In the genomic region with DNA sequence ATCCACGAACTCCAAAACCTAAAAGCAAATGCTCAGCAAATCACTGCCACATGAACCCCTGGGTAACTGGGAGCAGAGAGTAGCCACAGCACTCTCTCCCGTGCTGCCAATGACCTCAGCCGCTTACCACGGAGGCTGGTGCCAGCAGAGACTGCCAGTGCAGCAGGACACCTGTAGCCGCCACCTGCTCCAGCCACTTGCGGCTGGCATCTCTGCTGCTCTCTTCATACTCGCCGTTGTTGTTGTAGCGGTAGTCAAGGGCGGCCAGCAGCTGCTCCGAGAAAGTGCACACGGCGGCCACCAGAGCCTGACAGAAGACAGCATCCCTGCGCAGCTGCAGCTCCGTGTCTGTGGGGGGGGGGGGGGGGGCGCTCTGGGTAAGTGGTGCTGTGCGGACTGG, we compare ENCODE assay signal across 11 mouse cellular contexts.
DNase-seq lines count a peak whose midpoint lies in the region; ATAC-seq lines count a peak whose summit lies in the region.
"Had no signal": no experiment of that assay in that cellular context is flagged by ENCODE, and none has a peak within 500 bp of the region (broad histone marks: within the 10 kb centered on the region; RNA-seq: fewer than 3 reads in every experiment).

No protein-coding gene starts in this region.

- 63% methylated on average over 17 of the region's 17 CpGs for WGBS in forebrain, embryonic 14.5 days
- WGBS in liver, embryonic 11.5 days = 83% methylated on average over 17 of the region's 17 CpGs

- H3K4me2 ChIP-seq in forebrain, embryonic 14.5 days (ENCODE audit: low read length) = no peak overlapping the region
- H3K4me2 ChIP-seq in liver, embryonic 11.5 days = no peak overlapping the region

- H3K9ac ChIP-seq in forebrain, embryonic 14.5 days (ENCODE audit: low read length) = no peak overlapping the region
- H3K9ac ChIP-seq in liver, embryonic 11.5 days (ENCODE audit: low read depth, low read length) = no peak overlapping the region

- peaks cover 47% of the 10 kb centered on the region for H3K36me3 ChIP-seq in forebrain, embryonic 14.5 days (ENCODE audit: control insufficient read depth, insufficient read depth, low read length)
- no peaks in the 10 kb centered on the region for H3K36me3 ChIP-seq in liver, embryonic 11.5 days (ENCODE audit: control insufficient read depth, insufficient read depth, low read length)

- ATAC-seq in forebrain, embryonic 14.5 days = peak; percentile 41; the same call in 1 of the 2 replicates
- ATAC-seq in inflammation-experienced regulatory T-cells, adult 6 months = no peak
- no peak for ATAC-seq in liver, embryonic 11.5 days (replicated peaks; ENCODE audit: low FRiP score)
- no peak for ATAC-seq in granulocyte monocyte progenitor cell, adult 5-6 weeks (replicated peaks; ENCODE audit: poor library complexity, severe bottlenecking)
- ATAC-seq: Patski had no signal

- H3K27ac ChIP-seq in forebrain, embryonic 14.5 days (ENCODE audit: low read depth, low read length) = peak overlapping the region; percentile 33; the same call in 1 of the 2 replicates
- no peak overlapping the region for H3K27ac ChIP-seq in liver, embryonic 11.5 days (ENCODE audit: low read depth, low read length)

- no peaks in the 10 kb centered on the region for H3K27me3 ChIP-seq in forebrain, embryonic 14.5 days (replicated peaks; ENCODE audit: control insufficient read depth, insufficient read depth, low read length)
- H3K27me3 ChIP-seq in liver, embryonic 11.5 days (replicated peaks; ENCODE audit: control insufficient read depth, insufficient read depth, low read length) = no peaks in the 10 kb centered on the region
- H3K27me3 ChIP-seq: Patski had no signal

- intact Hi-C loops in gastrocnemius, postnatal 14 days (cut with DNase I; ENCODE audit: low total_unique reads) = no loop called here

- H3K9me3 ChIP-seq in forebrain, embryonic 14.5 days (replicated peaks; ENCODE audit: control insufficient read depth, low read length) = no peaks in the 10 kb centered on the region
- H3K9me3 ChIP-seq in liver, embryonic 11.5 days (ENCODE audit: control insufficient read depth, low read length) = no peaks in the 10 kb centered on the region
- H3K9me3 ChIP-seq: megakaryocyte, embryonic 14.5 days had no signal

- H3K4me1 ChIP-seq in forebrain, embryonic 14.5 days (ENCODE audit: control insufficient read depth, insufficient read depth, low read length) = no peaks in the 10 kb centered on the region
- no peaks in the 10 kb centered on the region for H3K4me1 ChIP-seq in liver, embryonic 11.5 days (replicated peaks; ENCODE audit: control insufficient read depth, insufficient read depth, low read length)
- H3K4me1 ChIP-seq: megakaryocyte, embryonic 14.5 days had no signal

- H3K4me3 ChIP-seq in forebrain, embryonic 14.5 days (ENCODE audit: low read depth, low read length) = no peak overlapping the region
- no peak overlapping the region for H3K4me3 ChIP-seq in liver, embryonic 11.5 days (ENCODE audit: low read depth, low read length)
- H3K4me3 ChIP-seq: megakaryocyte, embryonic 14.5 days had no signal

- DNase-seq in gastrocnemius, postnatal 14 days = peak; percentile 56
- no peak for DNase-seq in gastrocnemius, adult 8-10 months (ENCODE audit: low spot score in 2 of 2)
- peak; percentile 19 for DNase-seq in A20 (ENCODE audit: low read depth, low spot score)
- DNase-seq in cerebellum, adult 11 months = peak; percentile 54
- peak; percentile 50 for DNase-seq in forebrain, embryonic 14.5 days (ENCODE audit: low spot score)
- DNase-seq in liver, embryonic 11.5 days (ENCODE audit: low spot score) = no peak
- DNase-seq: lung, adult 18-20 months had no signal

Comparison
In these comparisons a context has a peak if more than half of its experiments do, and no peak if none do; other contexts are left out.
1. DNase-seq: peak in gastrocnemius, postnatal 14 days (single experiment), A20 (single experiment), cerebellum, adult 11 months (single experiment) and forebrain, embryonic 14.5 days (single experiment); none in gastrocnemius, adult 8-10 months (0 of 2) and liver, embryonic 11.5 days (single experiment).